Mouse (Mus musculus) ES-Bruce4 (cell line): ENCODE data around the gene Usp29.

Source experiments
- CTCF ChIP-seq: IDR thresholded peaks from one replicate; pipeline ENCODE4 v1.8.1; 2011; ENCODE audit warnings: low read depth, low read length
- EP300 ChIP-seq: IDR thresholded peaks from 2 replicates; pipeline ENCODE4 v1.6.1; 2011; ENCODE audit warnings: low read depth, low read length; ENCODE audit not compliant: insufficient read depth
- POLR2A ChIP-seq: IDR thresholded peaks from one replicate; pipeline ENCODE4 v1.8.1; 2011; ENCODE audit warnings: low read length; ENCODE audit not compliant: insufficient read depth

DNA sequence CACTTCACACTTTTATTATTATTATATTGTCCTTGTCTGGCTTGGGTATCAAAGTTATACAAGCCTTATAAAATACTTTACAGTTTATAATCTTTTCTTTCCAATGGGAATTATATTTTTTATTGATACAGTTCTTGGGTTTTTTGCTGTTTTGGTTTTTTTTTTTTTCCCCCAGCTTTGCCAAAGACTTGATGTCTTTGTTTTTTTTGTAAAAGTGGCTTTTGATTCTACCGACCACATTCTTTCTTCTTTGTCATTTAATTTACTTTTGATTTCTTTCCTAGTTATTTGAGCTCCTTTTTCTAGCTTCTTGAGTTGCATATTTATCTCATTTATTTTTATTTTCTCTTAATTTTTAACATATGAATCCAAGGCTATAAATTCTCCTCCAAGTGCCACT lies 5.7 kb downstream of the Usp29 start:
- no peak for TF ChIP-seq EP300
- no peak for TF ChIP-seq POLR2A
- no peak for TF ChIP-seq CTCF
